Mouse (Mus musculus) cortical plate, adult 2 months (tissue): ENCODE data around the gene Tcp10b. TPM values are rescaled to one million over a fixed set of nuclear protein-coding genes. Genes with fewer than 3 reads are reported as not detected.
"Not testable (repeated sequence)": the region's sequence is repeated elsewhere in the genome, so short reads cannot be mapped to it uniquely, and the experiment has no call there.

Experiments used
- H3K27ac ChIP-seq: fragments of 200-500 bp; 2 replicates; pipeline ENCODE4 v1.5.1; 2012; ENCODE audit warnings: low read length, control low read depth, inconsistent platforms; ENCODE audit not compliant: insufficient read depth
- H3K4me1 ChIP-seq: fragments of 200-500 bp; 2 replicates; pipeline ENCODE4 v1.6.1; 2011; ENCODE audit warnings: low read length; ENCODE audit not compliant: control insufficient read depth, insufficient read depth
- H3K4me3 ChIP-seq: fragments of 200-500 bp; 2 replicates; pipeline ENCODE4 v1.5.1; 2011; ENCODE audit warnings: mild to moderate bottlenecking, low read length, control low read depth; ENCODE audit not compliant: insufficient read depth
- polyA plus RNA-seq: library from polyadenylated mRNA; depleted of rRNA; stranded (reverse); fragments of >200 nt; gene quantifications from 2 replicates; pipeline ENCODE4 v1.2.3, GENCODE M21; 2012; rRNA removed

Tcp10b gene
- polyA plus RNA-seq, 1 experiment, result 0.94 TPM

- H3K27ac ChIP-seq, H3K4me1 ChIP-seq: not testable (repeated sequence)
These were observed 62.6 kb downstream of the Tcp10b start for GRCm38 (mm10) chr17:13123308-13124038.

GRCm38 (mm10) chr17:13124241-13124640 lies 63.3 kb downstream of the Tcp10b start:
- not testable (repeated sequence) for H3K27ac ChIP-seq, H3K4me1 ChIP-seq, H3K4me3 ChIP-seq

More at GRCm38 (mm10) chr17:13123308-13124038, 62.6 kb downstream of the Tcp10b start:
- not testable (repeated sequence) for H3K4me3 ChIP-seq

GRCm38 (mm10) chr17:13129324-13129723 lies 68.4 kb downstream of the Tcp10b start:
- not testable (repeated sequence) for H3K4me1 ChIP-seq, H3K27ac ChIP-seq, H3K4me3 ChIP-seq

- H3K4me1 ChIP-seq, H3K27ac ChIP-seq, H3K4me3 ChIP-seq: not testable (repeated sequence)
These were observed 69.0 kb downstream of the Tcp10b start for GRCm38 (mm10) chr17:13129737-13130465.

- not testable (repeated sequence) for H3K27ac ChIP-seq, H3K4me1 ChIP-seq, H3K4me3 ChIP-seq
These were observed 70.8 kb downstream of the Tcp10b start, which contains the start of gene Unc93a for GRCm38 (mm10) chr17:13131710-13132109. Unc93a (minus strand) TSS chr17:13131810.

Other genes starting within 250 kb of the Tcp10b start
- gene Mas1, start 193.0 kb upstream of the Tcp10b start, polyA plus RNA-seq, result 35.7 and 39.1 TPM in 2 replicates
- 0.13 and 0.21 TPM in 2 replicates for gene Mrgprh, start 185.1 kb upstream of the Tcp10b start, polyA plus RNA-seq
- gene Pnldc1, start 150.9 kb upstream of the Tcp10b start, polyA plus RNA-seq, result 2.9 and 4.1 TPM in 2 replicates
- gene Tcp1, start 145.4 kb upstream of the Tcp10b start, polyA plus RNA-seq, result 135 and 140 TPM in 2 replicates
- gene Mrpl18, start 144.8 kb upstream of the Tcp10b start, polyA plus RNA-seq, result 56.3 and 58.0 TPM in 2 replicates
- 6.6 and 8.0 TPM in 2 replicates for gene Acat3, start 120.5 kb upstream of the Tcp10b start, polyA plus RNA-seq
- 42.3 and 47.4 TPM in 2 replicates for gene Acat2, start 100.4 kb upstream of the Tcp10b start, polyA plus RNA-seq
- gene Wtap, start 66.9 kb upstream of the Tcp10b start, polyA plus RNA-seq, result 50.9 and 51.3 TPM in 2 replicates
- gene Sod2, start 54.3 kb upstream of the Tcp10b start, polyA plus RNA-seq, result 222 and 230 TPM in 2 replicates
- gene Gpr31b, start 8.8 kb upstream of the Tcp10b start, polyA plus RNA-seq, result not detected in 2 replicates
- not detected in 2 replicates for gene Unc93a, start 70.7 kb downstream of the Tcp10b start, polyA plus RNA-seq
- not detected in 2 replicates for gene Smok2a, start 160.1 kb downstream of the Tcp10b start, polyA plus RNA-seq
- not detected in 2 replicates for gene Smok2b, start 169.2 kb downstream of the Tcp10b start, polyA plus RNA-seq